Comparison of ENCODE assay signal across 7 mouse cellular contexts in genomic region chr2:155613953-155614352, GRCm38 (mm10). TPM values are rescaled to one million over a fixed set of nuclear protein-coding genes. Genes with fewer than 3 reads are reported as not detected.
DNase-seq lines count a peak whose midpoint lies in the region; ATAC-seq and TF ChIP-seq lines count a peak whose summit lies in the region.

No protein-coding gene starts in this region.

- H3K36me3 ChIP-seq in lung, embryonic 14.5 days (ENCODE audit: insufficient read depth) = no peaks in the 10 kb centered on the region
- H3K36me3 ChIP-seq in forebrain, embryonic 13.5 days (ENCODE audit: poor library complexity, severe bottlenecking) = no peaks in the 10 kb centered on the region
- H3K36me3 ChIP-seq in limb, embryonic 15.5 days = no peaks in the 10 kb centered on the region
- H3K36me3 ChIP-seq in stomach, embryonic 14.5 days (ENCODE audit: control insufficient read depth, insufficient read depth, low read length) = no peaks in the 10 kb centered on the region

- TF ChIP-seq CTCF in lung, embryonic 14.5 days (IDR thresholded peaks at IDR 0.05; ENCODE audit: low read depth) = no peak
- no peak for TF ChIP-seq CTCF in lung, adult 2 months (IDR thresholded peaks at IDR 0.05; ENCODE audit: insufficient read depth, low read length)

- no peak overlapping the region for H3K27ac ChIP-seq in lung, embryonic 14.5 days (ENCODE audit: low read depth)
- H3K27ac ChIP-seq in forebrain, embryonic 13.5 days = no peak overlapping the region
- H3K27ac ChIP-seq in limb, embryonic 15.5 days = no peak overlapping the region
- H3K27ac ChIP-seq in stomach, embryonic 14.5 days (ENCODE audit: low read length) = no peak overlapping the region

- no peak for DNase-seq in lung, embryonic 14.5 days
- DNase-seq in lung, adult 2 months = no peak
- DNase-seq in urinary bladder, postnatal 4 days (ENCODE audit: low spot score in 2 of 2) = no peak
- DNase-seq in cerebellum, adult 9-11 months = no peak

- WGBS in lung, embryonic 14.5 days = 58% methylated on average over 8 of the region's 8 CpGs
- WGBS in lung, adult 2 months = 61% methylated on average over 8 of the region's 8 CpGs
- WGBS in forebrain, embryonic 13.5 days = 78% methylated on average over 8 of the region's 8 CpGs
- 64% methylated on average over 8 of the region's 8 CpGs for WGBS in limb, embryonic 15.5 days
- 63% methylated on average over 8 of the region's 8 CpGs for WGBS in stomach, embryonic 14.5 days

- peaks cover 4% of the 10 kb centered on the region; the same call in 1 of the 2 replicates for H3K4me1 ChIP-seq in lung, embryonic 14.5 days (ENCODE audit: insufficient read depth)
- no peaks in the 10 kb centered on the region; the same call in 1 of the 2 replicates for H3K4me1 ChIP-seq in lung, adult 2 months (ENCODE audit: control insufficient read depth, insufficient read depth, low read length)
- peaks cover 7% of the 10 kb centered on the region for H3K4me1 ChIP-seq in forebrain, embryonic 13.5 days
- peaks cover 11% of the 10 kb centered on the region; the same call in 1 of the 2 replicates for H3K4me1 ChIP-seq in limb, embryonic 15.5 days
- no peaks in the 10 kb centered on the region for H3K4me1 ChIP-seq in stomach, embryonic 14.5 days (ENCODE audit: control insufficient read depth, insufficient read depth, low read length)

- 0 out of 2 replicates have a peak, but pooled peaks cover 4% of the 10 kb centered on the region for H3K27me3 ChIP-seq in lung, embryonic 14.5 days (ENCODE audit: insufficient read depth, low read length)
- 0 out of 2 replicates have a peak, but pooled peaks cover 9% of the 10 kb centered on the region for H3K27me3 ChIP-seq in forebrain, embryonic 13.5 days
- H3K27me3 ChIP-seq in limb, embryonic 15.5 days = no peaks in the 10 kb centered on the region
- H3K27me3 ChIP-seq in stomach, embryonic 14.5 days (ENCODE audit: control insufficient read depth, insufficient read depth, low read length) = no peaks in the 10 kb centered on the region

- H3K9me3 ChIP-seq in lung, embryonic 14.5 days (ENCODE audit: low read depth, low read length) = no peaks in the 10 kb centered on the region
- H3K9me3 ChIP-seq in forebrain, embryonic 13.5 days (replicated peaks) = no peaks in the 10 kb centered on the region
- no peaks in the 10 kb centered on the region for H3K9me3 ChIP-seq in limb, embryonic 15.5 days
- H3K9me3 ChIP-seq in stomach, embryonic 14.5 days (ENCODE audit: control insufficient read depth, low read depth, low read length) = no peaks in the 10 kb centered on the region

- peak overlapping the region; percentile 58 for H3K4me2 ChIP-seq in lung, embryonic 14.5 days
- peak overlapping the region; percentile 58 for H3K4me2 ChIP-seq in forebrain, embryonic 13.5 days
- H3K4me2 ChIP-seq in limb, embryonic 15.5 days = peak overlapping the region; percentile 55; the same call in 1 of the 2 replicates
- 0 out of 2 replicates have a peak overlapping the region, but pooled peaks have one; percentile 40 for H3K4me2 ChIP-seq in stomach, embryonic 14.5 days (replicated peaks; ENCODE audit: low read depth, low read length)

- peak overlapping the region; percentile 23; the same call in 1 of the 2 replicates for H3K4me3 ChIP-seq in lung, embryonic 14.5 days (ENCODE audit: low read depth, low read length)
- no peak overlapping the region for H3K4me3 ChIP-seq in lung, adult 2 months (replicated peaks; ENCODE audit: extremely low read depth, low read depth, low read length)
- H3K4me3 ChIP-seq in forebrain, embryonic 13.5 days = no peak overlapping the region; the same call in 1 of the 2 replicates
- H3K4me3 ChIP-seq in limb, embryonic 15.5 days = peak overlapping the region; percentile 34; the same call in 1 of the 2 replicates
- no peak overlapping the region for H3K4me3 ChIP-seq in stomach, embryonic 14.5 days (ENCODE audit: low read depth, low read length)

- H3K9ac ChIP-seq in lung, embryonic 14.5 days = no peak overlapping the region
- no peak overlapping the region for H3K9ac ChIP-seq in forebrain, embryonic 13.5 days
- H3K9ac ChIP-seq in limb, embryonic 15.5 days = no peak overlapping the region
- H3K9ac ChIP-seq in stomach, embryonic 14.5 days (replicated peaks; ENCODE audit: low read depth, low read length) = no peak overlapping the region

- TF ChIP-seq POLR2A in lung, adult 2 months (IDR thresholded peaks at IDR 0.05; ENCODE audit: borderline replicate concordance, extremely low read depth, low read depth, low read length) = no peak

- ATAC-seq in lung, embryonic 14.5 days (ENCODE audit: insufficient read depth) = peak; percentile 22; the same call in 1 of the 2 replicates
- no peak for ATAC-seq in forebrain, embryonic 13.5 days
- ATAC-seq in limb, embryonic 15.5 days (ENCODE audit: insufficient number of reproducible peaks, low FRiP score, low TSS enrichment, low read depth) = no peak
- no peak for ATAC-seq in stomach, embryonic 14.5 days (ENCODE audit: insufficient number of reproducible peaks, insufficient read depth, low FRiP score, low read depth)

RNA-seq across cellular contexts. Expression of gene Myh7b, which starts 2.9 kb away (rescaled TPM):
- 0.32 and 0.36 TPM in 2 replicates for polyA plus RNA-seq in lung, embryonic 14.5 days (2014; fragmentation: Nextera tagmentation; extraction: Ambion mirVana)
- polyA plus RNA-seq in lung, adult 2 months (2012; rRNA removed) = 0.07 TPM in 1 of 2 replicates, not detected in the other
- 0.28 and 0.61 TPM in 2 replicates for polyA plus RNA-seq in forebrain, embryonic 13.5 days (2015; fragmentation: Nextera tagmentation; extraction: Ambion mirVana)
- polyA plus RNA-seq in limb, embryonic 15.5 days (2015; fragmentation: Nextera tagmentation; extraction: Ambion mirVana) = 2.5 and 4.9 TPM in 2 replicates
- polyA plus RNA-seq in stomach, embryonic 14.5 days (2014; fragmentation: Nextera tagmentation; extraction: Ambion mirVana) = 0.39 and 0.76 TPM in 2 replicates

RNA-seq across cellular contexts. Expression of gene Gss, which starts 21.3 kb away (rescaled TPM):
- polyA plus RNA-seq in lung, embryonic 14.5 days (2014; fragmentation: Nextera tagmentation; extraction: Ambion mirVana) = 22.0 TPM in 2 replicates
- polyA plus RNA-seq in lung, adult 2 months (2012; rRNA removed) = 32.7 and 35.4 TPM in 2 replicates
- 16.7 and 18.7 TPM in 2 replicates for polyA plus RNA-seq in forebrain, embryonic 13.5 days (2015; fragmentation: Nextera tagmentation; extraction: Ambion mirVana)
- 26.7 and 28.3 TPM in 2 replicates for polyA plus RNA-seq in limb, embryonic 15.5 days (2015; fragmentation: Nextera tagmentation; extraction: Ambion mirVana)
- 24.2 and 26.1 TPM in 2 replicates for polyA plus RNA-seq in stomach, embryonic 14.5 days (2014; fragmentation: Nextera tagmentation; extraction: Ambion mirVana)

Comparison
In these comparisons a context has a peak if more than half of its experiments do, and no peak if none do; other contexts are left out.
1. H3K4me3 ChIP-seq: peak in lung, embryonic 14.5 days (single experiment) and limb, embryonic 15.5 days (single experiment); none in lung, adult 2 months (single experiment), forebrain, embryonic 13.5 days (single experiment) and stomach, embryonic 14.5 days (single experiment).
2. Peak in every context shown above with its lines, with median percentiles within 50 percentile points of each other: H3K4me2 ChIP-seq.